Mouse (Mus musculus): ENCODE measurements around the gene Rbm19. TPM values are rescaled to one million over a fixed set of nuclear protein-coding genes. Genes with fewer than 3 reads are reported as not detected.
A peak's percentile ranks its signal among the peaks of the same experiment; 100 is the strongest.

The Rbm19 gene
- polyA plus RNA-seq (2012; rRNA removed) = 13.8 and 15.3 TPM in 2 replicates

DNA sequence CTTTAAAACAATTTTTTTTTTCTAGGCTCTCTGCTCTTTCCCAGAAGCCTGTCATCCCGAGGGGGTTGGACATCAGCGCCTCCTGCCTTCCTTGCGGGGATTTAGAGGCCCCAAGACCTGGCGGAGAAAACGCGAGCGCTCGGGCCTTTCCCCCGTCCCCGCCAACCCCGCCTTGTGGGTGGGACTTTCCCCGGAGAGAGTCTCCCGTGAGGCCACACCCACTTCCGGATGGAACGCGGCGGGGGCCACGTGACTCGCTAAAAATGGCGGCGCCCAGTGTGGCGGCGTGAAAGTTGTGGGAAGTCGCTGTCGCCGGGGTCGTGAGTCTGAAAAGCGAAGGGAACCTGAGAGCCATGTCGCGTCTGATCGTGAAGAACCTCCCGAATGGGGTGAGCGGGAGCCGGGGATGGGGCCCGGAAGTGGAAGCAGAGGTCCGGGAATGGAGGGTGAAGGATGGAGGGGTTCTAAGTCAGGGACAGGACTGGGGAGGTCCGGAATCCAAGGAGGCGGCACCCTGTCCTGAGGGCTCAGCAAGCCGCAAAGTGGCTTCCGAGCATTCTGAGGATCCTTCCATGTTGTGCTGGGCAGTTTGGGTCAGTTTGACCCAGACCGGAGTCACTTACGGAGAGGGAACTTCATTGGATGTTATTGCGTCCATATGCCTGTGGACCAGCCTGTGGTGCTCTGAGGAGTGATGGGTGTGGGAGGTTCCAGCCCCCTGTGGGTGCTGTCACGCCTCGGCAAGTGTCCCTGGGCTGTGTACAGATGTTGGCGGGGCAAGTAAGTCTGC lies at the start of gene Rbm19:
Rbm19 (plus strand) TSS at position 205 of the 790 bp plus-strand sequence.
- H3K27me3 ChIP-seq (ENCODE audit: control insufficient read depth, insufficient read depth, low read length) = no peaks in the 10 kb centered on the region; the same call in 1 of the 2 replicates
- WGBS = under 1% methylated on average over 46 of the region's 46 CpGs
- peak; percentile 91 for DNase-seq
- peak within 1 kb of the TSS; percentile 83 for H3K4me3 ChIP-seq (replicated peaks; ENCODE audit: insufficient read depth, low read depth, low read length)
- no peaks in the 10 kb centered on the region for H3K4me1 ChIP-seq (ENCODE audit: control insufficient read depth, insufficient read depth, low read length)
- no peak within 1 kb of the TSS for H3K27ac ChIP-seq (ENCODE audit: insufficient read depth, low read length)
- peak; percentile 10; the same call in 1 of the 2 replicates for TF ChIP-seq CTCF (IDR thresholded peaks at IDR 0.05; ENCODE audit: borderline replicate concordance, insufficient read depth, low read depth, low read length)
- TF ChIP-seq POLR2A (IDR thresholded peaks at IDR 0.05; ENCODE audit: borderline replicate concordance, insufficient read depth, low read length) = peak; percentile 75; the same call in 1 of the 2 replicates

DNA sequence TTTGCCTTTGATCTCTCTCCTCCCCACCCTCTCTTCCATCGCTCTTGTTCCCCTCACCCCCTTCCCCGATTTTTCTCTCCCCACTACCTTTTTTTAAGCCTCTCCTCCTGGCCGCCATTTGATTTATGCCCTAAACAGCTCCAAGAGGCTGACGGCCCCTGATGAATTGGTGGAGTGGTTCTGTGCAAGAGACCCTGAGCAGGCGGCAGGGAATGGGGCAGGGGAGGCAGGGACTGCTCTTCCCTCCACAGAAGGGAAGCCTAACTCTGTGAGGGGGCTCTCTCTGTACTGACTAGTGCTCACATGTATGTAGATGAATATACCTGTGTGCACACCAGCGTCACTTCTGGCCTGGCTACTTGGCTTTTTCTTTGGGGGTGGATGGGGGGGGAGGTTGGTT lies 49.0 kb upstream of the Rbm19 start:
- Histone ChIP-seq H3K4me1 (ENCODE audit: control insufficient read depth, insufficient read depth, low read length) (no peaks in the 10 kb centered on the region), H3K27ac (ENCODE audit: insufficient read depth, low read length) (no peak overlapping the region), H3K27me3 (ENCODE audit: control insufficient read depth, insufficient read depth, low read length) (no peaks in the 10 kb centered on the region), H3K4me3 (replicated peaks; ENCODE audit: insufficient read depth, low read depth, low read length) (no peak overlapping the region)
- TF ChIP-seq POLR2A (IDR thresholded peaks at IDR 0.05; ENCODE audit: borderline replicate concordance, insufficient read depth, low read length) (no peak), CTCF (IDR thresholded peaks at IDR 0.05; ENCODE audit: borderline replicate concordance, insufficient read depth, low read depth, low read length) (no peak)
- no peak for DNase-seq
- WGBS = 66% methylated on average over 6 of the region's 6 CpGs

DNA sequence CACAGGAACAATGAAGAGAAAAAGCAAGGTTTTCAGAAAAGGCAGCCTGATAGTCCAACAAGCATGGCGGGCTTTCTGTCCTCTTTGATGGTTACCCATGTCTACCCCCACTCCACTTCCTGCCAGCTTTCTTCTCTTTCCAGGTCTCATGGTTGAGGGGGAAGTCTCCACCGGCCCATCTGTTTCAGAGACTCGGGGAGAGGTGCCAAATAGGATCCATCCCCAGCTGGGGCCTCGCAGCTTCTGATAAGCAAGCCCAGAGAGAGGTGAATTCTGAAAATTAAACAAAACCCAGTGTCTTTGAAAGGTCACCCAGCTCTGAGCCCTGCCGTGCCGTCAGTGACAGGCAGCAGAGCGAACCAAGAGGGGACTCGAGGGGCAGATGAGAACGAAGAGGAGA lies 42.2 kb upstream of the Rbm19 start:
- DNase-seq = no peak
- no peak overlapping the region for H3K27ac ChIP-seq (ENCODE audit: insufficient read depth, low read length)
- 12% methylated on average over 9 of the region's 9 CpGs for whole genome bisulfite sequencing
- H3K4me1 ChIP-seq (ENCODE audit: control insufficient read depth, insufficient read depth, low read length) = no peaks in the 10 kb centered on the region
- no peaks in the 10 kb centered on the region for H3K27me3 ChIP-seq (ENCODE audit: control insufficient read depth, insufficient read depth, low read length)
- TF ChIP-seq POLR2A (IDR thresholded peaks at IDR 0.05; ENCODE audit: borderline replicate concordance, insufficient read depth, low read length) = no peak
- TF ChIP-seq CTCF (IDR thresholded peaks at IDR 0.05; ENCODE audit: borderline replicate concordance, insufficient read depth, low read depth, low read length) = no peak
- H3K4me3 ChIP-seq (replicated peaks; ENCODE audit: insufficient read depth, low read depth, low read length) = no peak overlapping the region

DNA sequence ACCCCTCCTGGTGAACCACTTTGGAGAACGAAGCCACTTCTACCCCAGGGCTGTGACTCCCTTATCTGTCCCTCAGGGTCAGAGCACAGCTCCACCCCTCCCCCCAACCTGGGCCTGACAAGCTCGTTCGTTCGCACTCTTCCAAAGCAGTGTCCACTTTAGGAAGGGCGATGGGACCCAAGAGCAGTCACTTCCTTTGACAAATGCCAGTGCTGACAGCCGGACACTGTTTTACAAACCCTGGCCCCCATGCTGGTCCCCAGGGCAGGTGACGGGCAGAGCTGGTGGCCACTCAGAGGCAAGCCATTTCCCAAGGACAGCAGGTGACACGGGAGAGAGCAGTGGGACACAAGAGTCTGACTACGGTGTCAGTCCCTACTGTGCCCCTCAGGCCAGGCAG lies 36.2 kb upstream of the Rbm19 start:
- Histone ChIP-seq H3K27ac (ENCODE audit: insufficient read depth, low read length) (no peak overlapping the region), H3K27me3 (ENCODE audit: control insufficient read depth, insufficient read depth, low read length) (no peaks in the 10 kb centered on the region), H3K4me1 (ENCODE audit: control insufficient read depth, insufficient read depth, low read length) (no peaks in the 10 kb centered on the region; the same call in 1 of the 2 replicates), H3K4me3 (replicated peaks; ENCODE audit: insufficient read depth, low read depth, low read length) (no peak overlapping the region)
- no peak for TF ChIP-seq POLR2A (IDR thresholded peaks at IDR 0.05; ENCODE audit: borderline replicate concordance, insufficient read depth, low read length)
- no peak for TF ChIP-seq CTCF (IDR thresholded peaks at IDR 0.05; ENCODE audit: borderline replicate concordance, insufficient read depth, low read depth, low read length)
- DNase-seq = no peak
- WGBS = 66% methylated on average over 9 of the region's 9 CpGs

DNA sequence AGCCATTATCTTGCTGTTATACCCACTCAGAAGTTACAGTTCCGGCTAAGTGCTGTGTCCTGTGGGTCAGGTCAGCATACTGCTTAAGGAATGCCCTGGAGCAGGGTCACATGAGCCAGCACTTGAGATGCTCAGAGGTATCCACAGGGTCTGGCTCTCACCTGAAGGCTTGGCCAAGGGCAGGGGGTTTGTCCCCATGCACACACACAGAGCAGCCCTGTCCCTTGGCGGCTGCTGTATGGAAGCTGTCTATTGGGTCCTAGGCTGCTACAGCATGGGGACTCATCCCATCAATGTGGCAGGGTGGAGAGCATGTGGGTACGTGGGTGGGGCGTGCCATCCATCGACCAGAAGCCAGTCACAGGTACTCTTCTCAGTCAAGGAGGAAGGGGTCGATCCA lies 35.8 kb upstream of the Rbm19 start:
- Histone ChIP-seq H3K4me1 (ENCODE audit: control insufficient read depth, insufficient read depth, low read length) (no peaks in the 10 kb centered on the region; the same call in 1 of the 2 replicates), H3K27me3 (ENCODE audit: control insufficient read depth, insufficient read depth, low read length) (no peaks in the 10 kb centered on the region), H3K4me3 (replicated peaks; ENCODE audit: insufficient read depth, low read depth, low read length) (no peak overlapping the region), H3K27ac (ENCODE audit: insufficient read depth, low read length) (no peak overlapping the region)
- TF ChIP-seq CTCF (IDR thresholded peaks at IDR 0.05; ENCODE audit: borderline replicate concordance, insufficient read depth, low read depth, low read length) (no peak), POLR2A (IDR thresholded peaks at IDR 0.05; ENCODE audit: borderline replicate concordance, insufficient read depth, low read length) (no peak)
- 83% methylated on average over 6 of the region's 6 CpGs for WGBS
- no peak for DNase-seq

DNA sequence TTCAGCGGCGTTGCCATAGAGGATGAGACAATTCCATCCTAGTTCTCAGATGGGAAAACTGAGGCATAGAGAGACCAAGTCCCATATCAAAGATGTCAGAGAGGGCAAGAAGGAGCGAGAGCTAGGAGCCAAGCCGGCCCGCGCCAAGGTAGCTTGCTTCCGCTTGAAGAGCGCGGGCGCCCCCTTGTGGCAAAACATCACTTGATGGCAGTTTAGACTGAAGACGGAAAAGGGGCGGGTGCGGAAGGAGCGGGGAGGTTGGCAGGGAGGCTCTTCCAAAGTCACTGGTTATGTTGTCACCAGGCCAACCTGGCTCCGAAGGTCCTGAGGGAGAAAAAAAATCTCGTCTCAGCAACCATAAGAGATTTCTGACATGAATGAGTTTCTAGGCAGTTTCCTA lies 27.7 kb upstream of the Rbm19 start:
- 2% methylated on average over 16 of the region's 16 CpGs for WGBS
- DNase-seq = peak; percentile 62 to 76
- TF ChIP-seq POLR2A (IDR thresholded peaks at IDR 0.05; ENCODE audit: borderline replicate concordance, insufficient read depth, low read length) (no peak), CTCF (IDR thresholded peaks at IDR 0.05; ENCODE audit: borderline replicate concordance, insufficient read depth, low read depth, low read length) (peak; percentile 75)
- no peaks in the 10 kb centered on the region for H3K27me3 ChIP-seq (ENCODE audit: control insufficient read depth, insufficient read depth, low read length)
- H3K4me3 ChIP-seq (replicated peaks; ENCODE audit: insufficient read depth, low read depth, low read length) = no peak overlapping the region
- no peaks in the 10 kb centered on the region for H3K4me1 ChIP-seq (ENCODE audit: control insufficient read depth, insufficient read depth, low read length)
- no peak overlapping the region for H3K27ac ChIP-seq (ENCODE audit: insufficient read depth, low read length)

DNA sequence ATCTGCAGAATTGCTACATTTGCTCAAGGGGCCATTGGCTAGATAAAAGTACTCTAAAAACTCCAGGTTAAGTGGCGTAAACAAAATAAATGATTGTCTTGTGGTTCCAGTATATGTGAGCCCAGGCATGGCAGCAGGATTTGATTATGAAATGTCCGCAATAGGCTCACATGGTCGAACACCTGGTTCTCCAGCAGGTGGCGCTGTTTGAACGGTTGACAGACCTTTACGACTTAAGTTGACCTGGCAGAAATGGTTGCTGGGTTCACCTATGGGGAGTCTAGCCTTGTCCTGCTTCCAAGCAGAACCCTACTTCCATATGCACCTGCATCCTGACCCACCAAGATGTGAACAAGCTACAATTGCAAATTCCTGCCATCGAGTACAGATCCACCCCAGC lies 21.7 kb upstream of the Rbm19 start:
- H3K4me1 ChIP-seq (ENCODE audit: control insufficient read depth, insufficient read depth, low read length) = no peaks in the 10 kb centered on the region
- no peaks in the 10 kb centered on the region for H3K27me3 ChIP-seq (ENCODE audit: control insufficient read depth, insufficient read depth, low read length)
- no peak overlapping the region for H3K27ac ChIP-seq (ENCODE audit: insufficient read depth, low read length)
- 54% methylated on average over 7 of the region's 7 CpGs for WGBS
- H3K4me3 ChIP-seq (replicated peaks; ENCODE audit: insufficient read depth, low read depth, low read length) = no peak overlapping the region
- DNase-seq = peak in 1 of 2 experiments; percentile 16
- TF ChIP-seq CTCF (IDR thresholded peaks at IDR 0.05; ENCODE audit: borderline replicate concordance, insufficient read depth, low read depth, low read length) (peak; percentile 56), POLR2A (IDR thresholded peaks at IDR 0.05; ENCODE audit: borderline replicate concordance, insufficient read depth, low read length) (no peak)

DNA sequence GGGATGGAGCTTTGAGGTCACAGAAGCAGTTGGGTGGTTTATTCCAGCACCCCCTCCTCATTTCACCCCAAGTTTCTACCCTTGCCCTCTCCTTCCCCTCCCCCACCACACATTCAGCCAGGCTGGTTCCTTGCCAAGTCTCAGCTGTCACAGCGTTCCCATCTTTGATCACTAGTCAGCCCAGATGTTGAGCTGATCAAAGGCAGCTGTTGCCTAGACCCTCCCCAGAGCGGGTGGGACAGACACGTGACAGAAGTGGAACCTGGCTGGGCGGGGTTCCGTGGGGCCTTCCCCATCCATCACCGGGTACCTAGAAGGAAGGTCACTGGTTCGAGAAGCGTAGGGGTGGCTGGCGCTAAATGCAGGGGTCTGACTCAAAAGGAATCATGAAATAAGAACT lies 19.2 kb upstream of the Rbm19 start:
- 67% methylated on average over 9 of the region's 9 CpGs for WGBS
- no peak overlapping the region for H3K4me3 ChIP-seq (replicated peaks; ENCODE audit: insufficient read depth, low read depth, low read length)
- no peaks in the 10 kb centered on the region for H3K4me1 ChIP-seq (ENCODE audit: control insufficient read depth, insufficient read depth, low read length)
- no peak overlapping the region for H3K27ac ChIP-seq (ENCODE audit: insufficient read depth, low read length)
- no peaks in the 10 kb centered on the region for H3K27me3 ChIP-seq (ENCODE audit: control insufficient read depth, insufficient read depth, low read length)
- no peak for DNase-seq
- no peak for TF ChIP-seq POLR2A (IDR thresholded peaks at IDR 0.05; ENCODE audit: borderline replicate concordance, insufficient read depth, low read length)
- TF ChIP-seq CTCF (IDR thresholded peaks at IDR 0.05; ENCODE audit: borderline replicate concordance, insufficient read depth, low read depth, low read length) = no peak
